Mouse (Mus musculus): ENCODE results near the gene Fam50b. TPM values are rescaled to one million over a fixed set of nuclear protein-coding genes. Genes with fewer than 3 reads are reported as not detected.

The Fam50b gene
- total RNA-seq, 2 experiments from 2014 or later, result not detected

- DNase-seq, result no peak
Measured at GRCm38 (mm10) chr13:34739071-34739470, 4.4 kb downstream of the Fam50b start.

GRCm38 (mm10) chr13:34741254-34741653, 6.6 kb downstream of the Fam50b start:
- no peak for DNase-seq

- no peak for DNase-seq
Measured at GRCm38 (mm10) chr13:34741813-34742568, 7.3 kb downstream of the Fam50b start.

GRCm38 (mm10) chr13:34746811-34747210, 12.2 kb downstream of the Fam50b start:
- no peak for DNase-seq

GRCm38 (mm10) chr13:34748530-34748929, 13.9 kb downstream of the Fam50b start:
- no peak for DNase-seq

GRCm38 (mm10) chr13:34759202-34759601, 24.6 kb downstream of the Fam50b start:
- no peak for DNase-seq

- DNase-seq, result no peak
Measured at GRCm38 (mm10) chr13:34760518-34761287, 26.1 kb downstream of the Fam50b start.

GRCm38 (mm10) chr13:34762136-34762535, 27.5 kb downstream of the Fam50b start:
- DNase-seq, result no peak

- no peak for DNase-seq
Measured at GRCm38 (mm10) chr13:34762865-34763264, 28.2 kb downstream of the Fam50b start.

- no peak for DNase-seq
Measured at GRCm38 (mm10) chr13:34765269-34765668, 30.6 kb downstream of the Fam50b start.

GRCm38 (mm10) chr13:34766572-34766971, 31.9 kb downstream of the Fam50b start:
- DNase-seq, result peak in 1 of 2 experiments; percentile 43

- no peak for DNase-seq
Measured at GRCm38 (mm10) chr13:34767527-34768292, 33.1 kb downstream of the Fam50b start.

- DNase-seq, result no peak
Measured at GRCm38 (mm10) chr13:34776767-34777166, 42.1 kb downstream of the Fam50b start.

GRCm38 (mm10) chr13:34780856-34781610, 46.4 kb downstream of the Fam50b start:
- peak; percentile 35 to 45 for DNase-seq

- DNase-seq, result no peak
Measured at GRCm38 (mm10) chr13:34781611-34782009, 47.0 kb downstream of the Fam50b start.

- DNase-seq, result peak in 1 of 2 experiments; percentile 40
Measured at GRCm38 (mm10) chr13:34784818-34785217, 50.2 kb downstream of the Fam50b start.

GRCm38 (mm10) chr13:34786634-34787033, 52.0 kb downstream of the Fam50b start:
- DNase-seq, result no peak

- no peak for DNase-seq
Measured at GRCm38 (mm10) chr13:34787546-34787945, 52.9 kb downstream of the Fam50b start.

- peak; percentile 83 to 85 for DNase-seq
Measured at GRCm38 (mm10) chr13:34789176-34789818, 54.6 kb downstream of the Fam50b start.

- DNase-seq, result peak; percentile 23 to 38
Measured at GRCm38 (mm10) chr13:34793066-34793465, 58.4 kb downstream of the Fam50b start.

GRCm38 (mm10) chr13:34793816-34794215, 59.2 kb downstream of the Fam50b start:
- peak; percentile 73 to 84 for DNase-seq

Data from heart, adult 18-20 months (tissue).